Mouse (Mus musculus) midbrain, postnatal 0 days (tissue): ENCODE measurements around the gene Rasl11a. TPM values are rescaled to one million over a fixed set of nuclear protein-coding genes. Genes with fewer than 3 reads are reported as not detected.

Source experiments
- ATAC-seq: fragments of 200-750 bp; cut with Nextera tagmentation; 2 replicates; pipeline ENCODE4 v1.8.0; 2017; ENCODE audit warnings: moderate number of reproducible peaks, mild to moderate bottlenecking, moderate TSS enrichment, moderate library complexity; ENCODE audit not compliant: low FRiP score
- DNase-seq: peaks from one replicate; pipeline ENCODE4 v3.0.0-alpha.2; 2015; ENCODE audit warnings: low spot score
- H3K27ac ChIP-seq: fragments of 300-500 bp; sonication (generic); 2 replicates; pipeline ENCODE4 v1.5.1; 2014; ENCODE audit warnings: low read depth, mild to moderate bottlenecking, low read length, mixed read lengths
- H3K27me3 ChIP-seq: fragments of 300-500 bp; sonication (generic); 2 replicates; pipeline ENCODE4 v1.6.1; 2014; ENCODE audit warnings: low read length, control low read depth, mixed read lengths; ENCODE audit not compliant: insufficient read depth
- H3K36me3 ChIP-seq: fragments of 300-500 bp; sonication (generic); 2 replicates; pipeline ENCODE4 v1.6.1; 2014; ENCODE audit warnings: low read length, control low read depth, mixed read lengths; ENCODE audit not compliant: insufficient read depth
- H3K4me1 ChIP-seq: fragments of 300-500 bp; sonication (generic); 2 replicates; pipeline ENCODE4 v1.6.1; 2014; ENCODE audit warnings: mild to moderate bottlenecking, control low read depth, antibody characterized with exemption, low read length, mixed read lengths; ENCODE audit not compliant: insufficient read depth
- H3K4me2 ChIP-seq: fragments of 300-500 bp; sonication (generic); 2 replicates; pipeline ENCODE4 v1.6.1; 2014; ENCODE audit warnings: low read depth, mild to moderate bottlenecking, low read length, mixed read lengths; ENCODE audit not compliant: poor library complexity, severe bottlenecking
- H3K4me3 ChIP-seq: fragments of 300-500 bp; sonication (generic); 2 replicates; pipeline ENCODE4 v1.5.1; 2014; ENCODE audit warnings: low read depth, mild to moderate bottlenecking, low read length, moderate library complexity
- H3K9ac ChIP-seq: fragments of 300-500 bp; sonication (generic); replicated peaks from 2 replicates; pipeline ENCODE4 v1.6.1; 2014; ENCODE audit warnings: mild to moderate bottlenecking, low read length, moderate library complexity, mixed read lengths; ENCODE audit not compliant: poor library complexity, severe bottlenecking
- H3K9me3 ChIP-seq: fragments of 300-500 bp; sonication (generic); 2 replicates; pipeline ENCODE4 v1.6.1; 2016; ENCODE audit warnings: low read length, control low read depth
- CTCF ChIP-seq: IDR thresholded peaks from 2 replicates; pipeline ENCODE4 v1.5.1; 2016; ENCODE audit warnings: antibody characterized with exemption, mild to moderate bottlenecking
- WGBS: fragments of 180-500 bp; shearing (Covaris S2); extraction: QIAGEN DNeasy Blood & Tissue Kit; methylation state at CpG from one replicate; pipeline ENCODE4 v1.1.7; 2014; 5-methylcytosine and 5-hydroxymethylcytosine counted together
- polyA plus RNA-seq: library from polyadenylated mRNA; unstranded; fragments of >200 nt; fragmentation: Nextera tagmentation; extraction: Ambion mirVana; gene quantifications from 2 replicates; pipeline ENCODE4 v1.2.1, GENCODE M21; 2015
- total RNA-seq: library from RNA; depleted of rRNA; stranded (reverse); fragments of >200 nt; gene quantifications from 2 replicates; pipeline ENCODE4 v1.2.3, GENCODE M21; 2014

Rasl11a gene
- total and polyA plus RNA-seq, 2 experiments from 2014 or later: 18.3 to 18.8 TPM

GRCm38 (mm10) chr5:146860222-146860998, 15.5 kb downstream of the Rasl11a start:
- H3K36me3 ChIP-seq: no peaks in the 10 kb centered on the region
- no peak for DNase-seq
- H3K4me1 ChIP-seq: no peaks in the 10 kb centered on the region
- WGBS: 85% methylated on average over 18 of the region's 18 CpGs
- TF ChIP-seq CTCF: no peak
- ATAC-seq: no peak
- no peak overlapping the region for H3K9ac ChIP-seq
- no peaks in the 10 kb centered on the region for H3K27me3 ChIP-seq
- H3K4me3 ChIP-seq: no peak overlapping the region
- no peak overlapping the region for H3K27ac ChIP-seq
- H3K9me3 ChIP-seq: no peaks in the 10 kb centered on the region
- H3K4me2 ChIP-seq: no peak overlapping the region

DNA sequence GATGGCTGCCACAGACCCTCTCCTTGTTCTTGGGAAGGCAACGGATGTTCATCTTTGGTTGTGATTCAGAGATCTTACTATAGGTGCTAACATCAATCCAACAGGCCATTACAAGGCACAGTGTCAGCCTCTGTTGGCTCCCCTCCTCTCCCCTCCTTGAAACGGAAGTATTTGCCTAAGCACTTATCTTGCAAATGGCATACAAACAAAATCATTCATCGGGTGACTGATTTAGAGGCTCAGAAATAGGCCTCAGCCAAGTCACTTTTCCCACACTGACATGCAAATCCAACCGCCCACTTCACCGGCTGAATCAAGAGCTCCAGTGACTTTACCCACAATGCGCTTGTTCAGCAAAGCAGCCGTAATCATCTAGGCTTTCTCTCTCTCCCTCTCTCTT, 16.7 kb downstream of the Rasl11a start:
- H3K9ac ChIP-seq: no peak overlapping the region
- DNase-seq (no peak), ATAC-seq (no peak)
- H3K4me1 ChIP-seq: no peaks in the 10 kb centered on the region
- TF ChIP-seq CTCF: no peak
- no peak overlapping the region for H3K4me2 ChIP-seq
- WGBS: 38% methylated on average over 7 of the region's 7 CpGs
- H3K27me3 ChIP-seq: no peaks in the 10 kb centered on the region
- H3K36me3 ChIP-seq: no peaks in the 10 kb centered on the region
- H3K9me3 ChIP-seq: no peaks in the 10 kb centered on the region
- H3K27ac ChIP-seq: no peak overlapping the region
- H3K4me3 ChIP-seq: no peak overlapping the region

- no peak for TF ChIP-seq CTCF
These were observed 20.6 kb downstream of the Rasl11a start for GRCm38 (mm10) chr5:146865511-146865910.

GRCm38 (mm10) chr5:146866277-146866676, 21.4 kb downstream of the Rasl11a start:
- Histone ChIP-seq H3K27me3 (no peaks in the 10 kb centered on the region), H3K4me2 (no peak overlapping the region), H3K4me1 (no peaks in the 10 kb centered on the region), H3K9ac (no peak overlapping the region), H3K36me3 (no peaks in the 10 kb centered on the region), H3K4me3 (no peak overlapping the region), H3K9me3 (no peaks in the 10 kb centered on the region), H3K27ac (no peak overlapping the region)
- ATAC-seq (no peak), DNase-seq (no peak)
- 93% methylated on average over 2 of the region's 2 CpGs for WGBS
- TF ChIP-seq CTCF: no peak

More at GRCm38 (mm10) chr5:146865511-146865910, 20.6 kb downstream of the Rasl11a start:
- Histone ChIP-seq H3K36me3 (no peaks in the 10 kb centered on the region), H3K4me2 (no peak overlapping the region), H3K27ac (no peak overlapping the region), H3K4me1 (no peaks in the 10 kb centered on the region), H3K4me3 (no peak overlapping the region), H3K27me3 (no peaks in the 10 kb centered on the region), H3K9ac (no peak overlapping the region), H3K9me3 (no peaks in the 10 kb centered on the region)
- ATAC-seq: no peak
- WGBS: 79% methylated on average over 4 of the region's 4 CpGs
- DNase-seq: no peak

DNA sequence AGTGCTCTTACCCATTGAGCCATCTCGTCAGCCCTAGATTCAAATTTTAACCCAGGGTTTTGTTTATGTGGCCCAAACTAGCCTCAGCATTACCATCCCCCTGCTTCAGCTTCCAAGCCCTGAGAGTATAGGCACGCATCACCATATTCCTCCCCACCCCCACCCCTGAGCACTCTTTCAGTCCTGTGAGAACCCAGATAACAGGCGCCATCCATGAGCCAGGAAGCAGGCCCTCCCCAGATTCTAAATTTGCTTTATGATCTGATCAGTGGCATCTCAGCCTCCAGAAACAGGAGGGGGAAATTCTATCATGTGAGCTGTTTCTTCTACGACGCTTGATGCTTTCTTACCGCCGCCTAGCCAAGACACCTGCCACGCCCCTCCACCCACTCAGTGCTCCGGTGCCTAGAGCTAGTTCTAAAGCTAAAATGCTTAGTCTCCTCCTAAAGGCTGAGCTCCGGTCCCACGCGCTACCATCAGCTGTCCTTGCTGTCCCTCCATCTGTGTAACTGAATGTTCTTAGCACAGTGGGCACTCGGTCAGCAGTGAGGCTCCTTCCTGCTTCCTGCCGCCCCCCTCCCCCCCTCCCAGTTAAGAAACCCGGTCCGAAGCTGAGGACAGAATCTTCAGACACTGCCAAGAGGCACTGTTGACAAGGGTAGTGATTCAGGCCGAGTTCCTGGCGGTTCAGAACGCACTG, 22.5 kb downstream of the Rasl11a start:
- Histone ChIP-seq H3K9me3 (no peaks in the 10 kb centered on the region), H3K27me3 (no peaks in the 10 kb centered on the region), H3K36me3 (no peaks in the 10 kb centered on the region), H3K27ac (peak overlapping the region; percentile 38), H3K4me1 (no peaks in the 10 kb centered on the region), H3K4me3 (no peak overlapping the region), H3K4me2 (peak overlapping the region; percentile 25), H3K9ac (0 out of 2 replicates have a peak overlapping the region, but pooled peaks have one; percentile 14)
- ATAC-seq (peak; percentile 85), DNase-seq (peak; percentile 75)
- TF ChIP-seq CTCF: no peak
- 6% methylated on average over 19 of the region's 19 CpGs for WGBS

DNA sequence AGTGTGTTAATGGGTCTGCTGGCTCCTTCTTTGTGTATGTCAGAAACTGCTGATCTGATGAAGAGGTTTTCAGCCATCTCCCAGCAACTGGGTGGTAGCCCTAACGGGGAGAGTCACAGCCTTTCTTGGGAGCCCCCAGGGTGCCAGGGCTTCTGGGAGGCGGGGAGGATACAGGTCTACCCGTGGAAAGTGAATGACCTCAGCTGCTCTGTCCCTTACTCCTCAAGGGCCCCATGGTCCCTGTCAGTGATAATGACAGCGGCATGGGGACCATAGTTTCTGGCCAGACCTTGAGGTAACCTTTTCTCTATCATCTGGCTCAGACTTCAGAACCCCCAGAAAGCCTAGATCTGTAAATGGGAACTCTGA, 23.1 kb downstream of the Rasl11a start:
- no peaks in the 10 kb centered on the region for H3K4me1 ChIP-seq
- H3K9ac ChIP-seq: no peak overlapping the region
- 0 out of 2 replicates have a peak overlapping the region, but pooled peaks have one; percentile 25 for H3K4me2 ChIP-seq
- H3K27ac ChIP-seq: peak overlapping the region; percentile 38
- H3K4me3 ChIP-seq: no peak overlapping the region
- H3K36me3 ChIP-seq: no peaks in the 10 kb centered on the region
- 9% methylated on average over 4 of the region's 4 CpGs for WGBS
- no peak for DNase-seq
- H3K9me3 ChIP-seq: no peaks in the 10 kb centered on the region
- no peak for TF ChIP-seq CTCF
- no peaks in the 10 kb centered on the region for H3K27me3 ChIP-seq
- ATAC-seq: no peak; the same call in 1 of the 2 replicates
